Mouse (Mus musculus) limb, embryonic 13.5 days (tissue): ENCODE results near the gene Flvcr2. TPM values are rescaled to one million over a fixed set of nuclear protein-coding genes. Genes with fewer than 3 reads are reported as not detected.

ENCODE experiments used
- ATAC-seq: fragments of 200-750 bp; cut with Nextera tagmentation; 2 replicates; pipeline ENCODE4 v1.8.0; 2017; ENCODE audit warnings: low read depth, moderate number of reproducible peaks, moderate TSS enrichment; ENCODE audit not compliant: low FRiP score
- H3K27ac ChIP-seq: fragments of 300-500 bp; sonication (generic); 2 replicates; pipeline ENCODE4 v1.5.1; 2015; ENCODE audit warnings: inconsistent platforms, mild to moderate bottlenecking, moderate library complexity
- H3K27me3 ChIP-seq: fragments of 300-500 bp; sonication (generic); 2 replicates; pipeline ENCODE4 v1.6.1; 2015; ENCODE audit warnings: mild to moderate bottlenecking, inconsistent platforms
- H3K36me3 ChIP-seq: fragments of 300-500 bp; sonication (generic); 2 replicates; pipeline ENCODE4 v1.6.1; 2015; ENCODE audit warnings: inconsistent platforms, mild to moderate bottlenecking, moderate library complexity
- H3K4me1 ChIP-seq: fragments of 300-500 bp; sonication (generic); 2 replicates; pipeline ENCODE4 v1.6.1; 2015; ENCODE audit warnings: inconsistent platforms
- H3K4me2 ChIP-seq: fragments of 300-500 bp; sonication (generic); replicated peaks from 2 replicates; pipeline ENCODE4 v1.6.1; 2015; ENCODE audit warnings: inconsistent platforms, mild to moderate bottlenecking, moderate library complexity
- H3K4me3 ChIP-seq: fragments of 300-500 bp; sonication (generic); 2 replicates; pipeline ENCODE4 v1.5.1; 2015; ENCODE audit warnings: moderate library complexity, mild to moderate bottlenecking, inconsistent platforms
- H3K9ac ChIP-seq: fragments of 300-500 bp; sonication (generic); 2 replicates; pipeline ENCODE4 v1.6.1; 2015; ENCODE audit warnings: mild to moderate bottlenecking, inconsistent platforms
- H3K9me3 ChIP-seq: fragments of 300-500 bp; sonication (generic); 2 replicates; pipeline ENCODE4 v1.6.1; 2016; ENCODE audit warnings: inconsistent platforms
- WGBS: fragments of 180-500 bp; shearing (Covaris S2); methylation state at CpG from one replicate; pipeline ENCODE4 v1.1.7; 2015; 5-methylcytosine and 5-hydroxymethylcytosine counted together
- polyA plus RNA-seq: library from polyadenylated mRNA; unstranded; fragments of >200 nt; fragmentation: Nextera tagmentation; extraction: Ambion mirVana; gene quantifications from 2 replicates; pipeline ENCODE4 v1.2.1, GENCODE M21; 2015

The Flvcr2 gene
- polyA plus RNA-seq, 1 experiment from 2014 or later: 3.2 TPM

- H3K9me3 ChIP-seq: peaks cover 7% of the 10 kb centered on the region
- H3K36me3 ChIP-seq: no peaks in the 10 kb centered on the region
- H3K4me2 ChIP-seq: no peak overlapping the region
- 65% methylated on average over 3 of the region's 3 CpGs for WGBS
- H3K27me3 ChIP-seq: peaks cover 3% of the 10 kb centered on the region; the same call in 1 of the 2 replicates
- no peak overlapping the region for H3K9ac ChIP-seq
- no peaks in the 10 kb centered on the region for H3K4me1 ChIP-seq
- no peak for ATAC-seq
- no peak overlapping the region for H3K4me3 ChIP-seq
- no peak overlapping the region for H3K27ac ChIP-seq
Observed at GRCm38 (mm10) chr12:85771356-85771755, 25.0 kb downstream of the Flvcr2 start.

- no peak for ATAC-seq
- Histone ChIP-seq H3K27ac (no peak overlapping the region), H3K4me2 (no peak overlapping the region), H3K4me1 (no peaks in the 10 kb centered on the region), H3K36me3 (no peaks in the 10 kb centered on the region), H3K9me3 (peaks cover 3% of the 10 kb centered on the region), H3K4me3 (no peak overlapping the region), H3K27me3 (no peaks in the 10 kb centered on the region), H3K9ac (no peak overlapping the region)
- 69% methylated on average over 3 of the region's 3 CpGs for WGBS
Observed at GRCm38 (mm10) chr12:85778962-85779361, 32.6 kb downstream of the Flvcr2 start.

GRCm38 (mm10) chr12:85779707-85780106 lies 33.4 kb downstream of the Flvcr2 start:
- Histone ChIP-seq H3K4me2 (no peak overlapping the region), H3K9me3 (no peaks in the 10 kb centered on the region), H3K4me3 (no peak overlapping the region), H3K9ac (no peak overlapping the region), H3K27ac (no peak overlapping the region), H3K4me1 (0 out of 2 replicates have a peak, but pooled peaks cover under 1% of the 10 kb centered on the region), H3K36me3 (no peaks in the 10 kb centered on the region), H3K27me3 (no peaks in the 10 kb centered on the region)
- 93% methylated on average over 5 of the region's 5 CpGs for WGBS
- ATAC-seq: no peak

GRCm38 (mm10) chr12:85781606-85782005 lies 35.3 kb downstream of the Flvcr2 start:
- Histone ChIP-seq H3K27me3 (no peaks in the 10 kb centered on the region), H3K4me2 (no peak overlapping the region), H3K9me3 (no peaks in the 10 kb centered on the region), H3K27ac (no peak overlapping the region), H3K36me3 (no peaks in the 10 kb centered on the region), H3K4me3 (no peak overlapping the region), H3K9ac (no peak overlapping the region), H3K4me1 (peaks cover 16% of the 10 kb centered on the region)
- no peak for ATAC-seq
- WGBS: 83% methylated on average over 3 of the region's 3 CpGs

- Histone ChIP-seq H3K9me3 (no peaks in the 10 kb centered on the region), H3K4me1 (peaks cover 16% of the 10 kb centered on the region), H3K9ac (no peak overlapping the region), H3K36me3 (no peaks in the 10 kb centered on the region), H3K4me2 (no peak overlapping the region; the same call in 1 of the 2 replicates), H3K27ac (no peak overlapping the region; the same call in 1 of the 2 replicates), H3K27me3 (no peaks in the 10 kb centered on the region), H3K4me3 (no peak overlapping the region)
- 30% methylated on average over 19 of the region's 19 CpGs for WGBS
- ATAC-seq: no peak
Observed at GRCm38 (mm10) chr12:85784916-85785815, 38.8 kb downstream of the Flvcr2 start.

GRCm38 (mm10) chr12:85792158-85792557 lies 45.8 kb downstream of the Flvcr2 start:
- H3K9me3 ChIP-seq: no peaks in the 10 kb centered on the region
- H3K4me1 ChIP-seq: no peaks in the 10 kb centered on the region
- no peak overlapping the region for H3K9ac ChIP-seq
- no peaks in the 10 kb centered on the region for H3K27me3 ChIP-seq
- H3K36me3 ChIP-seq: no peaks in the 10 kb centered on the region
- no peak for ATAC-seq
- no peak overlapping the region for H3K27ac ChIP-seq
- H3K4me2 ChIP-seq: no peak overlapping the region
- no peak overlapping the region for H3K4me3 ChIP-seq
- 81% methylated on average over 4 of the region's 4 CpGs for WGBS

- H3K27me3 ChIP-seq: no peaks in the 10 kb centered on the region
- H3K36me3 ChIP-seq: no peaks in the 10 kb centered on the region
- ATAC-seq: no peak
- no peak overlapping the region for H3K4me2 ChIP-seq
- H3K4me1 ChIP-seq: no peaks in the 10 kb centered on the region
- H3K4me3 ChIP-seq: no peak overlapping the region
- no peak overlapping the region for H3K9ac ChIP-seq
- no peak overlapping the region for H3K27ac ChIP-seq
- no peaks in the 10 kb centered on the region for H3K9me3 ChIP-seq
- WGBS: 60% methylated on average over 6 of the region's 6 CpGs
Observed at GRCm38 (mm10) chr12:85792821-85793346, 46.5 kb downstream of the Flvcr2 start.

GRCm38 (mm10) chr12:85794094-85794493 lies 47.8 kb downstream of the Flvcr2 start:
- no peaks in the 10 kb centered on the region for H3K36me3 ChIP-seq
- ATAC-seq: no peak
- 77% methylated on average over 2 of the region's 2 CpGs for WGBS

GRCm38 (mm10) chr12:85795551-85795950 lies 49.2 kb downstream of the Flvcr2 start:
- no peak overlapping the region for H3K4me2 ChIP-seq
- H3K9ac ChIP-seq: no peak overlapping the region
- no peaks in the 10 kb centered on the region for H3K27me3 ChIP-seq
- H3K36me3 ChIP-seq: no peaks in the 10 kb centered on the region
- ATAC-seq: no peak
- H3K4me1 ChIP-seq: no peaks in the 10 kb centered on the region
- H3K4me3 ChIP-seq: no peak overlapping the region
- WGBS: 88% methylated on average over 1 of the region's 1 CpGs
- H3K9me3 ChIP-seq: no peaks in the 10 kb centered on the region
- no peak overlapping the region for H3K27ac ChIP-seq

More at GRCm38 (mm10) chr12:85794094-85794493, 47.8 kb downstream of the Flvcr2 start:
- H3K4me2 ChIP-seq: no peak overlapping the region
- no peak overlapping the region for H3K9ac ChIP-seq
- no peak overlapping the region for H3K27ac ChIP-seq
- no peak overlapping the region for H3K4me3 ChIP-seq
- H3K9me3 ChIP-seq: no peaks in the 10 kb centered on the region
- H3K27me3 ChIP-seq: no peaks in the 10 kb centered on the region
- H3K4me1 ChIP-seq: no peaks in the 10 kb centered on the region

GRCm38 (mm10) chr12:85800031-85800430 lies 53.7 kb downstream of the Flvcr2 start:
- Histone ChIP-seq H3K36me3 (no peaks in the 10 kb centered on the region), H3K4me1 (no peaks in the 10 kb centered on the region), H3K27me3 (no peaks in the 10 kb centered on the region), H3K9me3 (no peaks in the 10 kb centered on the region), H3K4me2 (no peak overlapping the region), H3K27ac (no peak overlapping the region), H3K4me3 (no peak overlapping the region), H3K9ac (no peak overlapping the region)
- WGBS: 31% methylated on average over 9 of the region's 9 CpGs
- ATAC-seq: peak; percentile 15; the same call in 1 of the 2 replicates

GRCm38 (mm10) chr12:85809726-85810125 lies 63.4 kb downstream of the Flvcr2 start:
- H3K4me3 ChIP-seq: no peak overlapping the region
- no peaks in the 10 kb centered on the region for H3K9me3 ChIP-seq
- no peaks in the 10 kb centered on the region for H3K4me1 ChIP-seq
- H3K27ac ChIP-seq: no peak overlapping the region
- no peak for ATAC-seq
- 57% methylated on average over 6 of the region's 6 CpGs for WGBS
- no peak overlapping the region for H3K9ac ChIP-seq
- no peak overlapping the region for H3K4me2 ChIP-seq
- H3K36me3 ChIP-seq: peaks cover 41% of the 10 kb centered on the region
- H3K27me3 ChIP-seq: no peaks in the 10 kb centered on the region

- Histone ChIP-seq H3K9me3 (no peaks in the 10 kb centered on the region), H3K36me3 (peaks cover 52% of the 10 kb centered on the region)
- no peak for ATAC-seq
Observed at GRCm38 (mm10) chr12:85810959-85811358, 64.6 kb downstream of the Flvcr2 start.

More at GRCm38 (mm10) chr12:85810959-85811358, 64.6 kb downstream of the Flvcr2 start:
- Histone ChIP-seq H3K27me3 (no peaks in the 10 kb centered on the region), H3K4me1 (no peaks in the 10 kb centered on the region), H3K4me3 (no peak overlapping the region), H3K27ac (no peak overlapping the region), H3K4me2 (no peak overlapping the region), H3K9ac (no peak overlapping the region)
